Mouse (Mus musculus): ENCODE results near the gene Ppia. TPM values are rescaled to one million over a fixed set of nuclear protein-coding genes. Genes with fewer than 3 reads are reported as not detected.

Gene Ppia
- total RNA-seq (2023): 1,278 TPM

DNA sequence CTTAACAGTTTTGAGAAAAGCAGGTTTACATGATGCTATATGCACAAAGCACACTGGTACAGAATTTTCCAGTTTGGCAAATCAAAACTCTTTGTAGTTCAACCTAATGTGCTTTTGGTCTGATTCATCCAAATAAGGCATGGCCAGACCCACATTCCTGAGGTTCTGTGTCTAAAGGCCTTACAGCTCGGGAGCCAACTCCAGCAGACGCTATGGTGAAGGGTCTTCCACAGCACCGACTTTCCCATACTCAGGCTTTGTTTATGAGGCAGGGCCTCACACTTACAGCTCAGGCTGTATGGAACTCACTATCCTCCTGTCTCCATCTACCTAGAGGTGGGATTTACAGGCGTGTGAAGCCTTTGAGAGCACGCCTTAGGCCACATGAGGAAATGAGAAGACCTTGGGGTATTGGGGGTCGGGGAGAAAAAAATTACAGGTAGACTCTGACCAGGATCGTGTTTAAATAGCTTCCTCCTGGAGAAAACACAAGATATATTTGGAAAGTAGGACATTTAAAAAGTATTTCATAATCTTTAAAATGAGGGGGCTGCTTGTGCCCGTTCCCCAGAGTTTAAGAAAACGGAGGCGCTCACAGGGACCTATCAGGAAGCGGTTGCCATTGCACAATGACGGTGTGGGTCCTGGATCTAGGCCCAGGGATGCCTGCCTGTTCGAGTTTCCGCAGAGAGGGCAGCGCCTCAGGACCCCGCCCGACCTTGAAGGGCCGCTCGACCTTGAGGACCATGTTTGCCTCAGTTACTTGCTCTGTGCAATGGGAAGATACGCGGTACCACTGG, at the start of gene Ppia:
Gene Ppia (plus strand): TSS at position 693 of the 800 bp plus-strand sequence.

DNA sequence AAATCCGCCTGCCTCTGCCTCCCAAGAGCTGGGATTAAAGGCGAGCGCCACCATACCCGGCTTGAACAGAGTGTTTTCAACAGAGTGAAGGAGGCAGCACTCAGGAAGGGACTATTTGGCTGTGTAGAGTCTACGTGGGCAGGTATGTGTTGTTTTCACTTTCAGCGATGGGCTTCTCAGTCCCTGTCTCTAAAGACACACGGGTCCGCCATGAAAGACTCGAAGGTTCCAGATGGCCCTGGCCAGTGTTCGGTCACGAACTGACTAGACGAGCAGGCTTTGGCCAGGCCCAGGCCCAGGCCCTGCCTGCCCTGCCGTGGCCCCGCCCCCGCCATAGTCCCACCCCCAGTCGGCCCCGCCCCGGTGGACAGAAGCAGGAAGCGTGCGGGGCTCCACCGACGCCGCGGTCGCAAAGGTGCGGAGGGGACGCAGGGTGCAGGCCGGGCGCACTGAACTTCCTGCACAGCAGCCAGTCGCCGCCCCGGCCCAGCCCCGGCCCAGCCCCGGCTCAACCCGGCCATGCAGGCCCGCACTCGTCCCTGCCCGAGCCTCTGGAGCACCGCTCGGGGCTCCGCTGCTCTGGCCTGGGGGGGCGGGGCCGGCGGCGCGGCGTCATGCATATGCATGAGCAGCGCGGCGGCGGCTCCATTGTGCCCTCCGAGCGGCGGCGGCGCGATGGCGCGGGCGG, 26.4 kb upstream of the Ppia start, which contains the start of gene Zmiz2:
Gene Zmiz2 (plus strand): TSS at position 349 of the 688 bp plus-strand sequence.

DNA sequence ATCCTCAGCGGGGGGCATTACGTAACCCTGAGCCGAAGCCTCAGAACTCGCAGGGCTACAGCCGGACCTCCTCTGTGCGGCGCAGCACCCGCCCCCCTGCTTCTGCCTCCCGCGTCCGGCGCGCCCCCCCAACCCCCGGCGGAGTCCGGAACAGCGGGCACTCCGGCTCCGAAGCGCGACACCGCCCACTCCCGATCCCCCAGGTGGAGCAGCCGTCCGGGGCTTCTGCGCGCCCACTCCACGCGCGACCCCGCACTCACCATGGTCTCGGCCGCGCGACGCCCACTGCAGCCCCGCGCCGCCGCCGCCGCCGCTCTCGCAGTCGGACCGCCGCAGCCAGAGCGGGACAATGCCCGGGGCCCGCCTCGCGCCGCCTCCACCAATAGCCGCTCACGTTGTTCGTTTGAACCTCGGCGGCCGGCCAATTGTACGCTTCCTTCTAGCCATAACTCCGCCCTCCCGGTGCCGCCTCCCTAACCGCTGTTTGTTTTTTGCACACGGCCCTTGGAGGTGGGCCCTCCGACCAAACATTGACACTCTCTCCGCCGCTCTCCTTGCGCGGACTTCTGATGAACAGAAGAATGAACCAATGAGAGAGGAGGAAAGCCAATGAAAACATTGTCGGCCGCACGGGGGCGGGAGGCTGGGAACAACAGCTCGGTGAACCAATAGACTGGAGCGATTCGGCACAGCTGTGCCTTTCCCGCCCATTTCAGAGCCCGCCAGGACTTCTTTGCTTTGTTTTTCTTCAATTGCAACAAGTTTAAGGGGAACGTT, 29.0 kb downstream of the Ppia start, which contains the start of gene H2afv:
Gene H2afv (minus strand): TSS at position 367 of the 777 bp plus-strand sequence.

Other genes starting within 250 kb of the Ppia start
- gene A730071L15Rik, start 215.4 kb upstream of the Ppia start, total RNA-seq (2023): 0.59 TPM
- gene Nudcd3, start 215.0 kb upstream of the Ppia start, total RNA-seq (2023): 62.8 TPM
- 0.12 TPM for gene Npc1l1, start 185.3 kb upstream of the Ppia start, total RNA-seq (2023)
- gene Ddx56, start 147.7 kb upstream of the Ppia start, total RNA-seq (2023): 73.5 TPM
- gene Tmed4, start 140.6 kb upstream of the Ppia start, total RNA-seq (2023): 34.9 TPM
- gene Ogdh, start 123.8 kb upstream of the Ppia start, total RNA-seq (2023): 165 TPM
- gene Zmiz2, start 26.4 kb upstream of the Ppia start, total RNA-seq (2023): 90.7 TPM
- gene H2afv, start 29.0 kb downstream of the Ppia start, total RNA-seq (2023): 53.0 TPM
- 67.2 TPM for gene Purb, start 60.5 kb downstream of the Ppia start, total RNA-seq (2023)
- gene Myo1g, start 105.5 kb downstream of the Ppia start, total RNA-seq (2023): 216 TPM
- 345 TPM for gene Ccm2, start 131.4 kb downstream of the Ppia start, total RNA-seq (2023)
- not detected for gene Nacad, start 190.6 kb downstream of the Ppia start, total RNA-seq (2023)
- 156 TPM for gene Tbrg4, start 210.6 kb downstream of the Ppia start, total RNA-seq (2023)
- gene Wap, start 223.2 kb downstream of the Ppia start, total RNA-seq (2023): not detected
- gene Ramp3, start 243.1 kb downstream of the Ppia start, total RNA-seq (2023): 51.6 TPM

Data from CD4-positive naive resting alpha-beta T cell, adult 57 days (primary cell).